Mouse (Mus musculus) heart, embryonic 12.5 days (tissue): Measurements from ENCODE around the gene Map3k4. TPM values are rescaled to one million over a fixed set of nuclear protein-coding genes. Genes with fewer than 3 reads are reported as not detected.

ENCODE experiments used
- ATAC-seq: fragments of 200-750 bp; cut with Nextera tagmentation; 2 replicates; pipeline ENCODE4 v1.8.0; 2017; ENCODE audit warnings: moderate TSS enrichment, moderate library complexity; ENCODE audit not compliant: insufficient number of reproducible peaks, low FRiP score
- H3K27ac ChIP-seq: fragments of 300-500 bp; sonication (generic); 2 replicates; pipeline ENCODE4 v1.5.1; 2016; ENCODE audit warnings: mild to moderate bottlenecking, moderate library complexity; ENCODE audit not compliant: poor library complexity, severe bottlenecking
- H3K27me3 ChIP-seq: fragments of 300-500 bp; sonication (generic); replicated peaks from 2 replicates; pipeline ENCODE4 v1.6.1; 2016; ENCODE audit warnings: mild to moderate bottlenecking, moderate library complexity
- H3K36me3 ChIP-seq: fragments of 300-500 bp; sonication (generic); 2 replicates; pipeline ENCODE4 v1.6.1; 2016; ENCODE audit warnings: mild to moderate bottlenecking, moderate library complexity
- H3K4me1 ChIP-seq: fragments of 300-500 bp; sonication (generic); replicated peaks from 2 replicates; pipeline ENCODE4 v1.6.1; 2016; ENCODE audit warnings: mild to moderate bottlenecking
- H3K4me2 ChIP-seq: fragments of 300-500 bp; sonication (generic); 2 replicates; pipeline ENCODE4 v1.6.1; 2016; ENCODE audit warnings: mild to moderate bottlenecking, moderate library complexity
- H3K4me3 ChIP-seq: fragments of 300-500 bp; sonication (generic); 2 replicates; pipeline ENCODE4 v1.5.1; 2016; ENCODE audit warnings: mild to moderate bottlenecking
- H3K9ac ChIP-seq: fragments of 300-500 bp; sonication (generic); 2 replicates; pipeline ENCODE4 v1.6.1; 2016; ENCODE audit warnings: mild to moderate bottlenecking, moderate library complexity
- H3K9me3 ChIP-seq: fragments of 300-500 bp; sonication (generic); replicated peaks from 2 replicates; pipeline ENCODE4 v1.6.1; 2016; ENCODE audit warnings: mild to moderate bottlenecking, moderate library complexity
- WGBS: fragments of 180-500 bp; shearing (Covaris S2); methylation state at CpG from one replicate; pipeline ENCODE4 v1.1.7; 2016; 5-methylcytosine and 5-hydroxymethylcytosine counted together
- polyA plus RNA-seq: library from polyadenylated mRNA; unstranded; fragments of >200 nt; fragmentation: Nextera tagmentation; extraction: Ambion mirVana; gene quantifications from 2 replicates; pipeline ENCODE4 v1.2.1, GENCODE M21; 2016

The Map3k4 gene
- polyA plus RNA-seq, 1 experiment from 2014 or later: 42.9 TPM

DNA sequence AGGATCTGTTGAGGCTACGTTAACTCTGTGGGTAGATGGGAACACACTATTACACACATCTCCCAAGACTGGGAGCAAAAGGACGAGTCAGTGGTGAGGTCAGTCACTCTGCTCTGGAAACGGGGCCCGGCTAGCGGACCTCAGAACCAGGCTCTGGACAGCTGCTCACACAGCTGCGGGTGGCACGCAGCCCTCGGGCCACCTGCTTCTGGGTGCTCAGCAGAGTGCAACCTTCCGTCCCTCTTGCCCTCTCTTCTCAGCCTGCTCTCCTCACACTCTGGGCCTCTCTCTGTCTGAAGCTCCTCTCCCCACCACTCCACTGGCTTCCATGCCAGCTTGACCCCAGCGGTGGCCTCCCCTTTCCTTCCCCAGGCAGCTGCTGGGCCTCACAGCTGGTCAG lies 50.1 kb downstream of the Map3k4 start:
- WGBS: 82% methylated on average over 10 of the region's 10 CpGs
- no peaks in the 10 kb centered on the region for H3K27me3 ChIP-seq
- no peaks in the 10 kb centered on the region for H3K9me3 ChIP-seq
- no peak overlapping the region for H3K27ac ChIP-seq
- H3K4me2 ChIP-seq: no peak overlapping the region
- no peak overlapping the region for H3K4me3 ChIP-seq
- H3K4me1 ChIP-seq: peaks cover 27% of the 10 kb centered on the region
- H3K9ac ChIP-seq: no peak overlapping the region
- H3K36me3 ChIP-seq: peaks cover 40% of the 10 kb centered on the region
- no peak for ATAC-seq

DNA sequence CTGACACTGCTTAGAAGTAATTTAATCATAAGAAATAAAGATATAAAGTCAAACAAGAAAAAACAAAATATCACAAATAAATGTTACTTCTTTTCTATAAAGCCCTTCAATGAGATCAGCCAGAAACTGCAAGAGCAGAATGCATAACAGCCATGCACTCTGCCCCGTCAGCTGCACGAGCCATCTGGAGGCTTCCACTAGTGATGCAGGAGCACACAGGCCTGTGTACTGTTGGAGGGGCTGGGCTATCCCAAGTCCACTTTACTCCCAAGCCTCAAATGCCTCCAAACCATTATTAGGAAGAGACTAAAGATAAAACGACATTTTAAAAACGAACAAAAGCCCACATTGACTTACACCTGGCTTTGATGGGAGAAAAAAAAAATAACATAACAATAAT lies 50.5 kb downstream of the Map3k4 start:
- H3K36me3 ChIP-seq: peaks cover 43% of the 10 kb centered on the region
- no peaks in the 10 kb centered on the region for H3K9me3 ChIP-seq
- no peaks in the 10 kb centered on the region for H3K27me3 ChIP-seq
- WGBS: 81% methylated on average over 4 of the region's 4 CpGs
- H3K4me1 ChIP-seq: peaks cover 27% of the 10 kb centered on the region
- H3K27ac ChIP-seq: no peak overlapping the region
- no peak for ATAC-seq
- no peak overlapping the region for H3K4me2 ChIP-seq
- H3K9ac ChIP-seq: no peak overlapping the region
- H3K4me3 ChIP-seq: no peak overlapping the region

DNA sequence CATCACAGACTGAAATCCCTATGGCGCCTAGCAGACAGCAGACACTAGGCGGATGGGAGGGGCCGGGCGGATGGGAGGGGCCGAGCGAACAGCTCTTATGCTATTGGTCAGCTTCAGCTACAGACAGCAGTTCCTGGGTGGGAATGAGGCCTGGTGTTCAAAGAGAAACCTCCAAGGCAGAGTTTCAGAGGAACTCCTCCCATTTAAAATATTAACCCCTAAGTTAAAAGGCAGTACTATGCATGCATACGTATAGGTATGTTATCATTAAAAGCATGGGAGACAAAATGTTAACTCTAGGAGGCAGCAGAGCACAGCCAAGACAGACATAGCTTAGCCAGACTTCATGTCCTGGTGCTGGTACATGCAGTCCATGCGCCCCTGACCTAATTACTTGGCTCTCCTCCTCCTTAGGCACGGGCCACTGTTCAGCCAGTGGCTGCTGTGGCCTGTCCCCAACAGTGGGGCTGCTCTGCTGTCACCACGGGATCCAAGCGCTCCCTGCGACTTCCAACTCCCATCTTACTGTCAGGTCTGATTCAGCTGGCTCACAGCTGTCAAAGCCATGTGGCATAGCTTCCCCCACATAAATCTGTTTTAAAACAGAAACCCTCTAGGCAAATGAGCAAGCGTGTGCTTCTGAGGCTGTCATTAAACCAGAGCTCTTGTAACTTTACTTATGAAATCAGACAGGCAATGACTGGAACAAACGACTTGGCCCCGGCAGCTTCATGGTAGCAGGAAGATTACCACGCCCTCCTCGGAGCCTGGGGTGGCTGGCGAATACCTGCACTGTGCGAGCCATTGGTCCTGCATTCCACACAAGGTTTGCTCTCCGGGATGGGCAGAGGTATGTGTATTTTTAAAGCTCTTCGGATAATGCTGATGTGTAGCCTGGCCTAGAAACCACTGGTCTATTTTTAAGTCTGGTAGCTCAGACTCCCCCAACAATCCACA lies 52.3 kb downstream of the Map3k4 start:
- no peak overlapping the region for H3K4me3 ChIP-seq
- no peaks in the 10 kb centered on the region for H3K9me3 ChIP-seq
- H3K36me3 ChIP-seq: peaks cover 43% of the 10 kb centered on the region
- H3K9ac ChIP-seq: no peak overlapping the region
- H3K4me2 ChIP-seq: peak overlapping the region; percentile 44
- peak; percentile 66 for ATAC-seq
- H3K27me3 ChIP-seq: no peaks in the 10 kb centered on the region
- WGBS: 50% methylated on average over 21 of the region's 21 CpGs
- H3K27ac ChIP-seq: peak overlapping the region; percentile 70
- H3K4me1 ChIP-seq: peaks cover 27% of the 10 kb centered on the region

DNA sequence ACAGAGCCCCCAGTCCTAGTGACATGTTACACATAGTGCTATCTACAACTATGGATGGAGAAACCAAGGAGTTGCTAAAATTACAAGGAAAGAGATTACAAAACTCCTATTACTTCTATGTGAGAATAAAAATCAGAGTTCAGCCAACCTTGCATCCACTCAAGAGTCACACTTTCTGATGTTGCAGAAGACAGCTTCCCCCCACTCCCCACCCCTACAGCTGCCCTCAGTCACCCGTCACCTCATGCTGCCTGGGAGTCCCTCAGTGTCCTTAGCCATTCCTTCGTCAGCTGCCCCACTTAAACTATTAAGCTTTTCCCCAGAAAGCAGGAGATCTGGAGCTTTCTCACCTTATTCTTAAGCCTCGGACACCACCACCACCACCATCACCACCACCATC lies 54.3 kb downstream of the Map3k4 start:
- peaks cover 27% of the 10 kb centered on the region for H3K4me1 ChIP-seq
- H3K4me2 ChIP-seq: no peak overlapping the region
- H3K9ac ChIP-seq: no peak overlapping the region
- no peaks in the 10 kb centered on the region for H3K9me3 ChIP-seq
- H3K36me3 ChIP-seq: peaks cover 40% of the 10 kb centered on the region
- 77% methylated on average over 3 of the region's 3 CpGs for WGBS
- no peak for ATAC-seq
- H3K27me3 ChIP-seq: no peaks in the 10 kb centered on the region
- no peak overlapping the region for H3K27ac ChIP-seq
- no peak overlapping the region for H3K4me3 ChIP-seq

DNA sequence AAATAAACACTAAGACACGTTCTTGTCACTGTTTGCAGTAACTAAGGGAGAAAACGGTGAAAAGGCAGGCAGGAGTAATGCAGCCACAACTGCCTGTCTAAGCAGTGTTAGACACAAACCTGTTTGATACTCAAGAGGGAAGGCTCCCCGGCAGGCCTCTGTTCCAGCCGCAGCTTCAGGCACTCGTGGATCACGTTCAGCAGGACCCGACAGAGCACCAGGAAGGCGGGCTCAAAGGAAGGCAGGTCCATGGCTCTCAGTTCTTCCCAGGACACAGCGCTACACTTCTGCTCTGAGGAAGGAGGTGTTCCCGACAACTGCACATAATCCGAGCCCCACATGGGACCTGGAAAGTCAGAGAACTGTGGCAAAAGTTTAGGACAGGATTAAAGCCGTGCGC lies 54.8 kb downstream of the Map3k4 start:
- Histone ChIP-seq H3K4me1 (peaks cover 27% of the 10 kb centered on the region), H3K36me3 (peaks cover 41% of the 10 kb centered on the region), H3K27ac (no peak overlapping the region), H3K9ac (no peak overlapping the region), H3K27me3 (no peaks in the 10 kb centered on the region), H3K9me3 (no peaks in the 10 kb centered on the region), H3K4me3 (no peak overlapping the region), H3K4me2 (no peak overlapping the region)
- 78% methylated on average over 13 of the region's 13 CpGs for WGBS
- ATAC-seq: no peak

DNA sequence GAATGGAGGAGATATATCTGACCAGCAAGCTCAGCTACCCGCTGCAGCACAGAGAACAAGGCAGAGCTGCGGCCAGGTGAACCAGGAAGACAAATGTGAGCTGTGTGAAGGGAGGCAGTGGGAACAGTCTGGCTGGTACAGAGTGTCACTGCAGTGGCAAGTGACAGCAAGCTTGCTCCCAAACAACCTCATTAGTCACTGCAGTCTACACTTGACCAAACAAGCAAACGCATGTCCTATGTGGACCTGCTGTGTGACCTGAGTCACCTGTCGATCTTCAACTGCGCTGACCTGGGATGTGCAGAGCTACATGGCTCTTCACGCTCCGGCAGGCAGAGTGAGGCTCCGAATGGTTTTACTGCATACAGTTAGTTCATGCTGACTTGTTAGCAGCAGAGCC lies 55.7 kb downstream of the Map3k4 start:
- WGBS: 93% methylated on average over 8 of the region's 8 CpGs
- Histone ChIP-seq H3K27me3 (no peaks in the 10 kb centered on the region), H3K9me3 (no peaks in the 10 kb centered on the region), H3K4me3 (no peak overlapping the region), H3K4me2 (no peak overlapping the region), H3K27ac (no peak overlapping the region), H3K36me3 (peaks cover 49% of the 10 kb centered on the region), H3K9ac (no peak overlapping the region), H3K4me1 (peaks cover 24% of the 10 kb centered on the region)
- ATAC-seq: no peak

DNA sequence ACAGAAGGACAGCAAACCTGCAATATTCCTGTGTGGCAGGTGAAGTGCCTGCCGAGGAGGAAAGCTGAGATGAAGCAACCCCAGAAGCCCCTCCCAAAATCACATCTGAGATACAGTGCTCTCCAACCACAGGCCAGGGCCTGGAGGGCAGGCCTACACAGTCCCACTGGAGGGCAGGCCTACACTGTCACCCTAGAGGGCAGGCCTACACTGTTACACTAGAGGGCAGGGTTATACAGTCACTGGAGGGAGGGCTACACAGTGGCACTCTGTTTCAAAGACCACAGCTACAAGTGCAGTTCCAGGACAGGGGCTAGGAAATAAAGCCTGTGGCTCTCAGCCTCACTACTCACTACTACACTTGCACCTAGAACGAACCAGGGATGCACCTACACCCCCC lies 56.7 kb downstream of the Map3k4 start:
- H3K36me3 ChIP-seq: peaks cover 57% of the 10 kb centered on the region

DNA sequence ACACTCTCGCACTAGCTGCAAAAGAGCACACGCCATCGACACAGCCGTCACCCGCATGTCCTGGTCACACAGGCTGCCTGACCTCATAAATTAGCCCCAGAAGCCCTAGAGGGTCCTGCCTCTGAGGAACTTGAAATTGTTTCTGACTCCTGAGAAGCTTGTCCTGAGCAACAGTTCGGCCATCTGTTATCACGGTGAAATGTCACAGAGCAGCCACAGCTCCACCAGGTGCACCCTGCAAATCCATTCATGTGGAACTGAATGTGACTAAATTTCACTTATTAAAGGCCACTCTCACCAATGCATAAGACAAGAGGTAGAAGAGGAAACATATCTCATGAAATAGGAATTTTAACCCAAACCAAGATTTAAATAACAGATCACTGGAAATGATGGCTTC lies 57.2 kb downstream of the Map3k4 start:
- Histone ChIP-seq H3K27ac (no peak overlapping the region), H3K4me1 (peaks cover 16% of the 10 kb centered on the region), H3K4me3 (no peak overlapping the region), H3K9me3 (no peaks in the 10 kb centered on the region), H3K27me3 (no peaks in the 10 kb centered on the region), H3K36me3 (peaks cover 62% of the 10 kb centered on the region), H3K9ac (no peak overlapping the region), H3K4me2 (no peak overlapping the region)
- WGBS: 89% methylated on average over 7 of the region's 7 CpGs
- no peak for ATAC-seq

More for the DNA sequence above, 56.7 kb downstream of the Map3k4 start:
- WGBS: 60% methylated on average over 2 of the region's 2 CpGs
- H3K4me2 ChIP-seq: no peak overlapping the region
- H3K4me3 ChIP-seq: no peak overlapping the region
- no peak overlapping the region for H3K9ac ChIP-seq
- H3K9me3 ChIP-seq: no peaks in the 10 kb centered on the region
- peak; percentile 35; the same call in 1 of the 2 replicates for ATAC-seq
- no peaks in the 10 kb centered on the region for H3K27me3 ChIP-seq
- H3K4me1 ChIP-seq: peaks cover 16% of the 10 kb centered on the region
- H3K27ac ChIP-seq: no peak overlapping the region

DNA sequence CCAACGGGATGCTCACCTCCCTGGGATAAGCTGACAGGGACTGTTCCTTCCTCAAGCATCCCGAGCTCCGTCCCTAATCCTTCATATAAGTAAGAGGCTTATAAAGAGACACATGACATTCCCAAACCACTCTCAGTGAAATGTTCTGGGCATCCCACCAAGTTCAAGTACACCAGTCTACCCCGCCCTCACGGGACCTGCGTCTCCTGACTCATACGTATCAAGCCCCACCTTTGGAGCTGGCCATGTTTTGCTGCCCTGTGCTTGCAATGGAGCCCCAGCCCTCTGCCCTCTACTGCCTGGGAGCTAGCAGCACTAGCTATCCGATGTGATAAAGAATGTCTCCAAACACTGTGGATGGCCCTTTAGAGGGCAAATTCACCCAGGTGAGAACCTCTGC lies 58.6 kb downstream of the Map3k4 start:
- H3K9me3 ChIP-seq: no peaks in the 10 kb centered on the region
- H3K4me2 ChIP-seq: no peak overlapping the region
- peaks cover 5% of the 10 kb centered on the region for H3K4me1 ChIP-seq
- no peak overlapping the region for H3K4me3 ChIP-seq
- no peak for ATAC-seq
- WGBS: 91% methylated on average over 8 of the region's 8 CpGs
- H3K9ac ChIP-seq: no peak overlapping the region
- peaks cover 76% of the 10 kb centered on the region for H3K36me3 ChIP-seq
- H3K27me3 ChIP-seq: no peaks in the 10 kb centered on the region
- H3K27ac ChIP-seq: no peak overlapping the region

DNA sequence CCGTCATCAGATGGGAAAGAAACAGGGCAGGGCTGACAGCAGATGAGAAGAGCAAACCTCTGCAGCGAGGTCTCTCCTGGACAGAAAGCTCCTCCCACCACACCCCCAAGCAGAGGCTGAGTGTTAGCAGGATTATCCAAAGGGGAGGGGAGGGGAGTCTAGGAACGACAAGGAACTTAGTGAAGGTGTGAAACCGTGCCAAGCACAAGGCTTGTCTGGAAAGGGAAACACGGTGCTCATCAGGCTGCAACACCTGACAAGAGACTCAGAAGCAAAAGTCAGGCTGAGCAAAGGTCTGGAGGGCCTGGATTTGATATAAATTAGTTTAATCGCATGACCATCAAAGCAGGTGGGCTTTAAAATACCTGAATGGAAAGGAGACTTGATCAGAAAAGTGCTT lies 60.1 kb downstream of the Map3k4 start:
- H3K9ac ChIP-seq: no peak overlapping the region
- H3K4me1 ChIP-seq: peaks cover 5% of the 10 kb centered on the region; the same call in 1 of the 2 replicates
- no peaks in the 10 kb centered on the region for H3K27me3 ChIP-seq
- no peak overlapping the region for H3K4me3 ChIP-seq
- peaks cover 86% of the 10 kb centered on the region for H3K36me3 ChIP-seq
- H3K4me2 ChIP-seq: no peak overlapping the region
- ATAC-seq: no peak
- H3K27ac ChIP-seq: no peak overlapping the region
- no peaks in the 10 kb centered on the region for H3K9me3 ChIP-seq
- 64% methylated on average over 6 of the region's 6 CpGs for WGBS

DNA sequence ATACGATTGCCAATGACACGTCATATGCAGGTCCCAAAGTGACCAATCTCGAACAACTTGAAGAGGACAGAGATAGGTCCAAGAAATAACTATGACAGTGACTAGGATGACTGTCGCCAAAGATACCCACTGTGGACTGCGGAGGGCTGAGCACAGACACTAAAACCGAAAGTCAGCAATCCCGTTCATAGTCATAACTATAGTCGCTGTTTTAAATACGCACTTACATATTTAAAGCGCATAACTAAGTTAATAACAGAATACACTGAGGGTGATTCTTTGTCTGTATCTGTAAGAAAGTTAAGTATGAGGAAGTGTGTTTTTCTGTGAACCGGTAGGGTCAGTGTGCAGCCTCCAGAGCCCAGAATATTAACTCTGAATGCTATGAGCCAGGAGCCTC lies 62.5 kb downstream of the Map3k4 start:
- H3K9me3 ChIP-seq: peaks cover 13% of the 10 kb centered on the region
- H3K4me1 ChIP-seq: peaks cover 5% of the 10 kb centered on the region; the same call in 1 of the 2 replicates
- 92% methylated on average over 11 of the region's 11 CpGs for WGBS
- ATAC-seq: no peak
- H3K27ac ChIP-seq: no peak overlapping the region
- no peak overlapping the region for H3K9ac ChIP-seq
- H3K4me3 ChIP-seq: no peak overlapping the region
- peaks cover 92% of the 10 kb centered on the region for H3K36me3 ChIP-seq
- no peaks in the 10 kb centered on the region for H3K27me3 ChIP-seq
- H3K4me2 ChIP-seq: no peak overlapping the region
